Mouse (Mus musculus) naive thymus-derived CD4-positive, alpha-beta T cell, adult 2 months (primary cell): ENCODE results near the gene Olfr572.

Experiments
- DNase-seq: peaks from one replicate; pipeline ENCODE4 v3.0.0-alpha.2; 2011; ENCODE audit warnings: low read depth

Gene Olfr572

GRCm38 (mm10) chr7:102924109-102924508, at the start of gene Olfr572:
Gene Olfr572 (plus strand): TSS chr7:102924409.
- no peak for DNase-seq

DNA sequence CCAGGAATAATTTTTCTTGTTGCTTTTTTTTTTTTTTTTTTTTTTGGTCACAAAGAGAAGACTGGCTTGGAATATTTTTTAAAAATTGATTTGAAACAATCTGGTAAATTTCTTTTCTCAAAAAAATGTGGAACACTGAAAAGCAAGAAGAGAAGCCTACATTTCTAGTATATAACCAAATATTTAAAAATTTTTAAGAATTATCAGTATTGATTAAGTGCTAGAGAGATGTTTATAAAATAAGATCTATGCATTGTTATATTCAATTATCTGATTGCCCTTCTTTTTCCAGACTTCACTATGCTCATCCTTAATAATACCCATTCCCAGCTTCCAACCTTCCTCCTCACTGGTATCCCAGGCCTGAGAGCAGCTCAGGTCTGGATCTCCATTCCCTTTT, 47.4 kb upstream of the Olfr572 start, which contains the start of gene Olfr568:
TSS of gene Olfr568 (plus strand) at position 301 of the 400 bp plus-strand sequence.
- no peak for DNase-seq

- no peak for DNase-seq
Observed at GRCm38 (mm10) chr7:102890782-102891181, 33.4 kb upstream of the Olfr572 start, which contains the start of gene Olfr569. Gene Olfr569 (minus strand): TSS chr7:102890882.

DNA sequence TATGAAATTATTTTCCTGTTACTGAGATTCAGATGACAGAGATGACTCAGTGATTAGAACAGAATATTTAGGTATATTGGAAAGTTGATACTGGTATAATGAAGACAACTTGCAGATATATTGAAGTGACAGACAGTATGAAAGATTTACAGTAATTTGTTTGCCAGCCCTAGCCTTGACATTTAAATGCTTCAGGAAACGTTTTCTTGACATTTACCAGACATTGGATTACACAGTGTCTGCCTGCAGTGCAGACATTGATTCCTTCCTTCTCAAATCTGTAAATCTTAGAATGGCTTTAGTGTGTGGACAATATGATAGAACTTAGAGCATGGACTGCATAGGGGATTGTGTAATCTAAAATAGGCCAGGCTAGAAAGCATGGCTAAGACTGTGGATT, 8.9 kb upstream of the Olfr572 start:
- no peak for DNase-seq

- no peak for DNase-seq
Observed at GRCm38 (mm10) chr7:102916405-102916804, 7.8 kb upstream of the Olfr572 start.

GRCm38 (mm10) chr7:102917032-102917875, 7.0 kb upstream of the Olfr572 start, which contains the start of gene Olfr571:
Gene Olfr571 (minus strand): TSS chr7:102917536.
- DNase-seq: no peak

DNA sequence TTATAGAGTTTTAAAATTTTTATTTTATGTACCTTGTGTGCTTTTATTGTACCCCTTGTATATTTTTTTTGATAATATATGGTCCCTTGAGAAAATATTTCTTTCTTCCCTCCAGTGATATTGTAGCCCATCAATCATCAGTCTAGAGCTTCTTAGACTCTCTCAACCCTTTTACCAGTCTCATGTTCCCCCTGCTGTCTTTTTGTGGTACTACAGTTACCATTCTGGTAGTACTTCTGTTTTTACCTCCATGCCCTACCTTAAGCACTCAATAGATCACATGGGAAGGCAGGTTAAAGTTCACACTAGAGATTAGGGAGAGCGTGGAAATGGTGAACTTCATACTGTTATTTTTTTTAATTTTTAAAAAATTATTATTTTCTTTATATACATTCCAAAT, 4.6 kb upstream of the Olfr572 start:
- peak; percentile 43 for DNase-seq

- DNase-seq: no peak
Observed at GRCm38 (mm10) chr7:102927105-102927504, 2.9 kb downstream of the Olfr572 start.

GRCm38 (mm10) chr7:102942475-102942874, 18.3 kb downstream of the Olfr572 start, which contains the start of gene Olfr573-ps1:
Gene Olfr573-ps1 (minus strand): TSS chr7:102942575.
- no peak for DNase-seq

GRCm38 (mm10) chr7:102943417-102943816, 19.2 kb downstream of the Olfr572 start:
- no peak for DNase-seq

DNA sequence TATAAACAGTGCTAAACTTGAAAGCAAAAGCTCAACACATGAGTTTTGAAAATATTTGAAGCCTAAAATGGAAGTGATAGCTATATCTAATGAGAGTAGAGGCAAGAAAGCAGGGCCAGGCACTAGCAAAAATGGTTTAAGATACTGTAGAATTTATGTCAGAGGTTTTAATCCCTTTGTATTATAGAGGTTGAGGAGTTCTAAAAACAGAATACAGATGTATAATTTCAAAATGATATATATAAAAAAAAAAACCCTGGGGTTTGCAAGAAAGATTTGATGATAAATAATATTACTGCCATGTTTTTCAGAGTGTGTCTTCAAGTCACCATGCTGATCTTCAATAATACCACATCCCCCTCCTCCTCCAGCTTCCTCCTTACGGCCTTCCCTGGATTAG, 24.0 kb downstream of the Olfr572 start, which contains the start of gene Olfr574:
TSS of gene Olfr574 (plus strand) at position 301 of the 400 bp plus-strand sequence.
- DNase-seq: no peak

GRCm38 (mm10) chr7:102950732-102951131, 26.5 kb downstream of the Olfr572 start:
- DNase-seq: no peak

DNA sequence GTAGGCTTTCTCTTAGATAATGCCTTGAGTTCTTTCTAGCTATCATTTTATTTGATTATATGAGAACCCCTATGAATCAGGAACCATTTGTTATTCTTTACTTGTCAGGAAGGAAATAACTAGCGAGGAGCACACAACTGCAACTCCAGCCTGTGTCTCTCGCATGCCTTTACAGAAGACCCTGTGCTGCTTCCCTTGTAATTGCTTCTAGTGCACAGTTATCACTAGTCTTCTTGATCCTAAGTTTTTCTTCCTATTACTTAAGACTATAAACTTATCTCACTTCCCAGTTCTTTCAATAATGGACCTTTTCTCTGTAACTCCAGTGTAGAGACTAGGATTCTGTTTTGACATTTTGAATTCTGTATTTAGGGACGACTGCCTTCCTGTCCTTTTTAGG, 33.9 kb downstream of the Olfr572 start:
- no peak for DNase-seq

DNA sequence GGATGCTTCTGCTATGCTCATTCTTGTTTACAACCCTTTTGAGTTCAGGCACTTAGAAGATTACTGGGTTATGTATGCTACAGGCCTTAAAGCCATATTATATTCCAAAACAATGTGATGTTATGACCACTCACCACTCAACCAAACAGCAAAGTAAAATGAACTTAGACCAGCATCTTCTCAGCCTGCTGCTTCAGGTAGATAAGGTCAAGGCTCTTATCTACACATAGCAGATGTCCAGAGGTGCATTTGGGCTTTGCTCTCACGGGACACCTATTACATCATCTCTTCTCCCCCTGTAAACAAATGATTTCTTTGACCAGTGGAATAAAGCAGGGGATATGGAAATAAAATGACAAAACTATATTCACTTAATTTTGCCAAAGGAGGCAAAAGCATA, 34.4 kb downstream of the Olfr572 start, which contains the start of gene Olfr575:
TSS of gene Olfr575 (minus strand) at position 183 of the 400 bp plus-strand sequence.
- DNase-seq: no peak

GRCm38 (mm10) chr7:102962360-102962759, 38.2 kb downstream of the Olfr572 start, which contains the start of gene Olfr576:
Gene Olfr576 (plus strand): TSS chr7:102962660.
- no peak for DNase-seq

GRCm38 (mm10) chr7:102974399-102974798, 50.2 kb downstream of the Olfr572 start:
- no peak for DNase-seq

GRCm38 (mm10) chr7:102975843-102976242, 51.6 kb downstream of the Olfr572 start, which contains the start of gene Olfr577:
Gene Olfr577 (minus strand): TSS chr7:102975943.
- no peak for DNase-seq
